Mouse (Mus musculus) heart, postnatal 10 days (tissue): Measurements from ENCODE around the gene Tpst1. TPM values are rescaled to one million over a fixed set of nuclear protein-coding genes. Genes with fewer than 3 reads are reported as not detected.

ENCODE experiments used
- DNase-seq, 2 experiments: peaks; one replicate each; pipeline ENCODE4 v3.0.0; 2021
- intact Hi-C: fragments of 180-260 bp; cut with DNase I; formaldehyde crosslinking; loops from one replicate; pipeline ENCODE4 v1.15.1; 2025
- total RNA-seq, 2 experiments: library from RNA; stranded (reverse); gene quantifications; 2 replicates each; pipeline ENCODE4 v1.2.3; 2021

Tpst1 gene
- total RNA-seq, 2 experiments from 2014 or later = 22.5 to 24.8 TPM

DNA sequence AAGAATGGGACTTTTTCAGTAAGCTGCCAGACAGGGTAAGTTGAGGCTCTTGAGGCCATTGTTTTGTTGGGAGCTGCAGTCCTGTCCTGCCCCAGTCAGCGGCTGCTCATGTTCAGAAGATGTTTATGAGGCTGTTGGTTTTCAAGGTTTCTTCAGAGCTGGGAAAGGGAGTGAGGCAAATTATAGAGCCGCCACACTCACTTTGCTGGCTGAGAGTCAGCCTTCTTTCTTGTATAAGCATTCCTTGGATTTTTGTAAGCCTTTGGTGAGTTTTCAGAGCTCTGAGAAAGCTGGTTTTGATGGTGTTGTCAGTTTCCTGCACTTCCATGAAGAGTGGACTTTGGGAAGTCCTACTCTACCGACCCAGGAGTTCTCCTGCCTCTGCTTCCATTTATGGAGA, 11.1 kb downstream of the Tpst1 start:
- DNase-seq = no peak
- intact Hi-C loops = loop anchor here (5.0 kb wide), 1 partner anchor 33 kb away; no protein-coding TSS in a partner anchor

DNA sequence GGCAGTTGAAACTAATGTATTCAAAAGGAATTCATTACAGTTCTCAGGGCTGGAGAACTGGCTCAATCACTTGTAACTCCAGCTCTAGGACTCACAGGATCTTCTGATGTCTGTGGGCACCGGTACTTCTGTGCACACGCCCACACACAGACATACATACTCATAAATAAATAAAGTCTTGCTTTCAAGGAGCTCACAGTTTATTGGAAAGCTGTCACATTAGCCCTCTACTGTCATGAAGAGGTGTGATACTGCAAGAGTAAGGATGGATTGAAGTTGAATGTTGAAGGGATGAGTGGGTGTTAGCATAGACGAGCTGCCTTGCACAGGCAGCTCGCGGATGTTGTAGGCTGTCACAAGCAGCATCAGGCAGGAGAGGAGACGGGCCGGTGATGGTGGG, 14.9 kb downstream of the Tpst1 start:
- no peak for DNase-seq
- intact Hi-C loops = no loop called here

DNA sequence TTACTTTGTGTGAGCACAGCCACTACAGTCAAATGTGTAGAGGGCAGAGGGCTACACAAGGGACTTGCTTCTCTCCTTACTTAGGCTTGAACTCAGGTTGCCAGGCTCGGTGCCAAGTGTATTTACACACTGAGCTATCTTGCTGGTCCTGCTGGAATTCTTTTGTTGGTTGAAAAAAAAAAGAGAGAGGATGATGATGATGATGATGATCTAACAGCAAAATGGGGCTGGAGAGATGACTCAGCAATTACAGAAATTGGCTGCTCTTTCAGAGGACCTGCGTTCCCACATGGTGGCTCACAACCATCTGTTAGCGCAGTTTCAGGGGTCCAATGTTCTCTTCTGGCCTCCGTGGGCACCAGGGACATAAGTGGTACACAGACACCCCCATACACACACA, 15.5 kb downstream of the Tpst1 start:
- intact Hi-C loops = no loop called here
- no peak for DNase-seq

DNA sequence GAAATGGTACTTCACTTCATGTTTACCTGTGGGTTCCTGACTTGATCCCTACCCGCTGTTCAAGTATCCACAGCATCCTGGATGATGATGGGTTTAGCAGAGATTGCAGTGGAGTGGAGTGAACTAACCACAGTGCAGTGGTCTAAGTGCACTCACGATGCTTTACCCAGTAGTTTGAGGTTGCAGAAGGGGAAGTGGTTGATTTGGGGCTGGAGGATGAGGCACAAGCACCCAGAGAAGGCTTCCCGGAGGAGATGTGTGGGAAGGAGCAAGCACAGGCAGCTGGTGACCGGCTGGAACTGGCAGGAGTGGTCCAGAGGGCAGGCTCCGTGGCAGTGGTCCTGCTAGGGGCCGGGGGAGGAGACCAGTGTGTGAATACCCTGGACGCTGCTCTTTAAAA, 16.1 kb downstream of the Tpst1 start:
- intact Hi-C loops = no loop called here
- DNase-seq = no peak

DNA sequence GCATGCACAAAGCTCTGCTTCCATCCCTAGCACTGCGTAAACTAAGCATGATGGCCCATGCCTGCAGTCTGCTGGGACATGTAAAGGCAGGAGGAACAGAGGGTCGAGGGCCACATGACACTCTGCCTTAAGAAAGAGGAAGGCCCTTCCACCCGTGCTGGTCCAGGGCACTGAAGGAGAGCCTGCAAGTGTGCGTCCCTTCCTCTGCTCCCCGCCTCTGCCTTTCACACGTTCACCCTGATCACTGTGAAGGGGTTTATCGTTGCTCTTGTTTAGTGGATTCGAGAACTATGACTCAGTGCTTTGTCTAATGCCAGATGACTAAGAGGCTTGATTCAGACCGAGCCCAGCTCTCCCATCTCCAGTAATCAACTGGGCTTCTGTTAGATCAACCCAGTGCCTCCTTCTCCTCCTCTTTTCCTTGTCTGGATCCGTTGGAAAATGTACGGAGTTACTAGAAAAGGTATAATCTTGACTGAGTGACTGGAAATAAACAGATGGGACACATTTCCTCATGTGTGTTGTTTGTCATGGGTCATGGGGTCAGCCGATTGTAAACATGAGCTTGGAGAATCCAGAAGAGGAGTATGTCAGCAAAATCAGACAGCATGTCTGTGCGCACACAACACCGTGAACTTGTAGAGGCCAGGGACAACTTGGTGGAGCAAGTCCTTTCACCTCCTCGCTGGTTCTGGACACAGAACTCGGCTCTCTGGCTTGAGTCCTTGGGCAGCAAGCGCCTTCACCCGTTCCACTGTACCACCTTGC, 16.7 kb downstream of the Tpst1 start:
- intact Hi-C loops = no loop called here
- peak; percentile 32 to 42 for DNase-seq

DNA sequence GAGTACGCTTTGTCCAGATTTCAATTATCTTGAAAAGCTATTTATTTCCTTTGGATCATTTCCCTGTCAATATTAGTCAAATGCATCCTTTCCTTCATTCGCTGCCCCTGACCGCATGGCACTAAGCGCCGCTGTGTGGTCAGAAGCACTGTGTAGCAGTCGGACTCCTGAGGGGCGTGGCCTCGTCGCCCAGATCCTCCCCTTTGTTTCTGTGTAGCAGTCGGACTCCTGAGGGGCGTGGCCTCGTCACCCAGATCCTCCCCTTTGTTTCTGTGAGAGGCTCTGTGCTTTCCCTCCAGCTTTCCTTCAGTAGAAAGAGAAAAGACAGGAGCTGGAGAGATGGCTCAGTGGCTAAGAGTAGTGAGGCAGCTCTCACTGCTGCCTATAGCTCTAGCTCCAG, 23.6 kb downstream of the Tpst1 start:
- intact Hi-C loops = no loop called here
- no peak for DNase-seq

DNA sequence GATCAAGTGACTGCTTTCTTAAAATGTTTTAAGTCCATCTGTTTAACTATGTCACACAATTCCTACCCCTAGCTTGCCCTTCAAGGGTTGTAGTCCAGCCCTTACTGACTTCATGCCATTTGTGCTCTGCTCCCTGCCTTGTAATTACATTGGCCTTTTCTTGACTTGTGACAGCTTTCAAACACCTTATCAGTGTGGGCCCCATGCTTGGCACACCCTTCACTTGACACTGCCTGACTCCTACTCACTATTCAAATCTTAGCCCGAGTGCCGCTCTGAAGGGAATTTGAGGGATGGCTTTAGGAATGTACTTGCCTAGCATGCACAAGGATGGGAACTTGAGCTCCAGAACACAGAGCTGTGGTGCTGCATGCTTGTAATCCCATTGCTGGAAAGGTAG, 24.7 kb downstream of the Tpst1 start:
- intact Hi-C loops = no loop called here
- no peak for DNase-seq

DNA sequence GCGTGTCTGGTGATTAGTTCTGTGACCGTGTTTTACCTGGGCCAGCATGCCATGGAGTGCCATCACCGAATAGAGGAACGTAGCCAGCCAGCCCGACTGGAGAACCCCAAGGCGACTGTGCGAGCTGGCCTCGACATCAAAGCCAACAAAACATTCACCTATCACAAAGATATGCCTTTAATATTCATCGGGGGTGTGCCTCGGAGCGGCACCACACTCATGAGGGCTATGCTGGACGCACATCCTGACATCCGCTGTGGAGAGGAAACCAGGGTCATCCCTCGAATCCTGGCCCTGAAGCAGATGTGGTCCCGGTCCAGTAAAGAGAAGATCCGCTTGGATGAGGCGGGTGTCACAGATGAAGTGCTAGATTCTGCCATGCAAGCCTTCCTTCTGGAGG, 28.6 kb downstream of the Tpst1 start:
- intact Hi-C loops = no loop called here
- no peak for DNase-seq

DNA sequence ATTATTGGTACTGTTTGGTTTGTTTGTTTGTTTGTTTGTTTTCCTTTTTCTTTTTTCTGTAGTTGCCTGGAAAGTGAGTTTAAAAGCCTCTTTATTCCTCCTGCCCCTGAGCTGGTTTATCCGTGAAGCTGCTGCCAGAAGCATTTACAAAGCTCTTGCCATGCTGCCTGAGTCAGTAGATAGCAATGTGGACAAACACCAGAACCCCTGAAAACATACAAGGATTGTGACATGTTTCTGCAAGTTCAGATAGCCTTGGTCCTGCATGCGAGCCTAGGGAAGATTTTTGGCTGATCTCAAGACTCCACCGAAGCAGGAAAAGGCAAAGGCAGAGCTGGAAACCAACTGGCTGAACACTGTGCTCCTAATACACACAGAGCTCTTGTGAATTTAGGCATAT, 36.2 kb downstream of the Tpst1 start:
- intact Hi-C loops = no loop called here
- no peak for DNase-seq

DNA sequence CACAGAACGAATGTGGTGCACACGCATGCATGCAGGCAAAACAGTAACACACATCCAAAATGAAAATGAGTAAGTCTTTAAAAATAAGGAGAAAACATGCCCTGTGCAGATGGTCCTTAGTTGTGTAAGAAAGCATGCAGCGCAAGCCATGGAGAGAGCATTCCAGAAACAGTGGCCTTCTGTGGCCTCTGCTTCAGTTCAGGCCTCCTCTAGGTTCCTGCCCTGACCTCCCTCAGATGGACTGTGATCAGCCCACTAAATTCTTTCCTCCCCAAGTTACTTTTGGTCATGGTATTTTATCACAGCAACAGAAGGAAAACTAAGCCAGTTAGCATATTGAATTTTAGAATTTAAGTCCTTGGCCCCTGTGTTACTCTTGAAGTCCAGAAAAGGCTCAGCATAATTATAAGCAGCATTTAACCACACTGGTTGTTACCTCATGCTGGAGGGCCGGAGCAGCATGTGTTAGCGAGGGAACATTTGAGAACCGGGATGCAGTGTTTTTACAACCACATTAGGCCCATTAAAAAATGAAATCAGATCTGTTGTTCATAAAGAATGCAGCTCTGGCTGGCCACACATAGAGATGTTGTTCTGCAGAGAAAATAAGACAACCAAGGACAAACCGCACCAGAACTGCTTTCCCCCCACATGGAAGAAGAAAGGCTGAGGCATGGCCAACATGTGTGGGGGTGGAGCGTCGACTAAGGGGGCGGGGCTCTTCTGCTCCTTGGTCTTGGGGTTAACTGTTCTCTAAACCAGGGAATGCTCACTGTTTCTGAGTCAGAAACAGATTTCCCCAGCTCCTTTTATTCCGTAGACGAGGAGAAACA, 37.7 kb downstream of the Tpst1 start:
- intact Hi-C loops = no loop called here
- no peak for DNase-seq

DNA sequence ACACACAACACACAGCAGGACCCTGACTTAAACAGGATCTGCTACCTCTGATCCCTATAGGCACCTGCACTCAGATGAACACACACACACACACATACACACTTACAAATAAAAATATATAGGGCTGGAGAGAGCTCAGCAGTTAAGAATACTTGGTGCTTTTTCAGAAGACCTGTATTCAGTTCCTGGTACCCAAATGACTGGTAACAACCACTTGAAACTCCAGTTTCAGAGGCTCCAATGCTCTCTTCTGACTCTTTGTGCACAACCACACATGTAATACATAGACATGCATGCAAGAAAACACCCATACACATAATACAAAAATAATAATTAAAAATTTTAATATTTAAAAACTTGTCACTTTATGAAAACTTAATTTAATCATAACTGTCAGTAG, 39.5 kb downstream of the Tpst1 start:
- intact Hi-C loops = no loop called here
- DNase-seq = no peak

DNA sequence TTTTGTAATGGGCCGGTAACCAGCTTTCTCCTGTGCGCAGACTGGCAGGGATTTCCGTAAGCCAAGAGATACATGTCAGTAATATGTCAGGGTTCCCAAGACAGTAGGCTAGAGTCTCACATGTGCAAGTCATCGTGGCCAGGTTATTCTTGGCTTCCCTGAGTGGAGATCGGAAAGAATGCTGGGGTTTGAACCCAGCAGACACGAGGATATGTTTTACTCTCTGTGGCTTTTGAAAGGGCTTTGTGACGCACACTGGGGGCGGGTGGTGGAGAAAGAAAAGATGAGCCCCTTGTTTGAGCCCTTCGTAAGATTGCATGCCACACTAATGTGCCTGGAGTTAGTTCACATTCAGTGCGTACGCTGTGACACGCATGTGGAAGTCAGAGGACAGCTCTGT, 43.0 kb downstream of the Tpst1 start:
- DNase-seq = no peak
- intact Hi-C loops = loop anchor here (5.0 kb wide), 1 partner anchor 34 kb away; no protein-coding TSS in a partner anchor

DNA sequence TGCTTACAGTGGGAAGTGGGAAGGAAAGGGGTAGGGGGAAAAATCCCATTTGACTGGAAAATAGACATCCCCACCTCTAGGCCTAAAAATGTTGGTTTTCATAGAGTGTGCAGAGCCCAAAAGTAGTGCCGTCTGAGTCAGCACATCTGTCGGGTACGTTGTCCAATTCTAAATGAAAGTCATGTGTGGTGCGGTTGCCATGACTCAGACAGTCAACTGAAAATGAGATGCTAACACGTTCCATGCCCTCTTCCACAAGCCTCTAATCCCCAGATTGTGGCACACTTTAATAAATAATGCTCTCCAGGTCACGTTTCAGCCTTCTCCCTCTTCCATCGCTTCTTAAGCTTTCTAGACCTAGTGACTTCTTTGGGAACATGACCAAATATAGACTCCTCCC, 43.7 kb downstream of the Tpst1 start:
- intact Hi-C loops = loop anchor here (5.0 kb wide), 1 partner anchor 35 kb away; no protein-coding TSS in a partner anchor

DNA sequence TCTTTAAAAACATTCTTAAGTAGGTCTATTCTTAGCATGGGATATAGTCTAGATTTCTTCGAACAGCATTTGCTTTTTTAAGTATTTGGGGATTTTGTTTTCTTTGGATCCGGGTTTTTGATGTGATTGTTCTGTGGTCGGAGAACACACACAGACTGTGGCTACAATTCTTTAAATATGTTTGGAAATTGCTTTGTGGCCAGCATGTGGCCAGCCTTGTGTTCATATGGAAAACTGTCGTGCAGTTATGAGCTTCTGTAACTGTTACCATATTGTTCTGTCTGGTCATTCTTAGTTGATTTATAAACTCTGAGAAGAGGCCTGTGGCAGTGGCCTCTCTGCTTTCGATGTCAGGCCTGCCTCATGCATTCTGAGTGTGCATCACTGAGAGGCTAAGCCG, 44.8 kb downstream of the Tpst1 start:
- intact Hi-C loops = loop anchor here (5.0 kb wide), 1 partner anchor 36 kb away; no protein-coding TSS in a partner anchor

More for the DNA sequence above, 43.7 kb downstream of the Tpst1 start:
- no peak for DNase-seq

DNA sequence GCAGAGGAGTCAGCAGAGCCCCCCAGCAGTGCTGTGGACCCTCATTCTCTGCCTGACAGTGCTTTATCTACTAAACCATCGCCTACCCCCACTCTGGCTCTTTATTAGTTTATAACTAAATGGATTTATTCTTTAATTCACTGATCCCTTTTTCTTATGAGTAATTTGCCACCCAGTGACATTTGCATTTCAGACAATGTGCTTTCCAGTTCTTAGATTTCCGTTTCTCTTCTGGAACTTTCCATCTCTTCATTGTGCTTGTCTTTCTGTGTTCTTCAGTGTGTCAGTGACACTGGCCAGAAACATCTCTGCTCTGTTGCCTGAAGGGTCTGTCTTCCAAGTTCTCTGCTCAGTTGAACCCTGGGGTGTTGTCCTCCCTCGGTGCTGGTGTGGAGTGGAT, 46.1 kb downstream of the Tpst1 start:
- DNase-seq = no peak
- intact Hi-C loops = loop anchor here (5.0 kb wide), 1 partner anchor 37 kb away; no protein-coding TSS in a partner anchor

More for the DNA sequence above, 44.8 kb downstream of the Tpst1 start:
- no peak for DNase-seq

DNA sequence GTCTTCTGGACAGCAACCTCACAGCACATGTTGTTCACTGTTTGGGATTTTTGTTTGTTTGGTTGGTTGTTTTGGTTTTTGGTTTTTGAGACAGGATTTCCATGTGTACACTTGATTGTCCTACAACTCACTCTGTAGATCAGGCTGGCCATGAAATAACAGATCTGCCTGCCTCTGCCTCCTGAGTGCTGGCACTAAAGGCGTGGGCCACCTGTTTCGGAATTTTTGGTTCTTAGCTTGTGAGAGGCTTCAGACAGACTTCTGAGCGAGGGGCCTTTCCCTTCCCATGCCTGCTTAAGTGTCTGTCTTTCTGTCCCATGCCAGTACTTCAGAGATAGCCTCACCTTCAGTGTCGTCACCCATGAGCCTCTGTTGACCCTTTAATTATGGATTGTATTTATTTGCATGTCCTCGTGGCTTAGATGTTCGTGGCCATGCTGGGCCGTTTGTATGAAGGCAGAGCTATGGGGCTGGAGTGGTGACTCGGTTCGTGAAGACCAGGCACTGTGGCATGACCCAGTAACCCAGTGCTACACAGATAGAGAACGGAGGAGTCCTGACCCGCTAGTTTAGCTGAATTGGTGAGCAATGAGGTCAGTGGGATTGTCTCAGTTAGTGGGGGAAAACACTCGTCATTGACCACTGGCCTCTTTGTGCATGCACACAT, 47.1 kb downstream of the Tpst1 start:
- no peak for DNase-seq
- intact Hi-C loops = no loop called here

DNA sequence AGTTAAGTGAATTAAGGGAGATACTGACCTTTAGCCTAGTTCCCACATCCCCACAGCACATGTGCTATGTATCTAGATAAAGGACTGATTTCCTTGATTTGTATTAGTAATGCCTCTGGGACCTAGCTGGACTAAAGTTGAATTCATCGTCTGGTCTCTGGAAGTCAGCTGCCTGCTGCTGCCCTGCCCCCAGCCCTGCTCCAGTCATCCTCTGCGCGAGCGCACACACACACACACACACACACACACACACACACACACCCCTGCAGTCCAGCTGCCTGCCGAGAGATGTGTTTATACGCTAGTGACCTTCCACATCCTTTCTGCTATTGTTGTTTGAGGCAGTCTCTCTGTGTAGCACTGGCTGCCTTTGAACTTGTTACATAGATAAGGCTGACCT, 47.8 kb downstream of the Tpst1 start:
- intact Hi-C loops = no loop called here
- peak; percentile 63 to 71 for DNase-seq

DNA sequence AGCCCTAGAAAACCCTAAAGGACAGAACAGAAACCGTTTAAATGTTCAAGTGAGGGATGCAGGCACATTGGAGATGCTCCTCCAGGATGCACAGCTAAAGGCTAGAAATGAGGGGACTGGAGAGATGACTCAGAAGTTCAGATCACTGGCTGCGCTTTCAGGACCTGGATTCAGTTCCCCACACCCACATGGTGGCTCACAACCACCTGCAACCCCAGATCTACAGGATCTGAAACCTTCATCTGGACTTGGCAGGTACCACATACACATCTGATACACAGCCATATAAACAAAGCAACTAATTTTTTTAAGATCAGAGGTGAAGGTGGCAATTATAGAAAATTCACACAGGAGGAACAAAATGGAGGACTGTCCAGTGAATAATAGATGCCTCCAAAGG, 49.2 kb downstream of the Tpst1 start:
- intact Hi-C loops = no loop called here
- no peak for DNase-seq

DNA sequence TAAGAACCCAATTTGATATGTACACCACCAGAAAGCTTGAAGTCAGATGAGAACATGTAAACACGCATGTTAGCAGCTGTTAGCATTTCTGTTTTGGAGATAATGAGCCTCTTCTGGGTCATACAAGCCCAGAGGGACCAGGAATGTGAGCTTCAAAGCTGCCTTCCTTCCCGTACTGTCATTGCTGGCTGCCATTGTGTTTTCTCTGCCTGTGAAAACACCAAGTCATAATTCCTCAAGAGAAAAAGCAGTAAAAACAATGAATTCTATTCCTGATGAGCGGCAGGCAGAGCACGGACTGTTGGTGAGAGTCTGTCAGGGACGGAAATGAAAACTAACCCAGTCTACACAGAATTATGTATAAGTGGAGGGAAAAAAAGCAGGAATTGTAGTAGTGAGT, 51.1 kb downstream of the Tpst1 start:
- peak; percentile 34 to 41 for DNase-seq
- intact Hi-C loops = no loop called here

DNA sequence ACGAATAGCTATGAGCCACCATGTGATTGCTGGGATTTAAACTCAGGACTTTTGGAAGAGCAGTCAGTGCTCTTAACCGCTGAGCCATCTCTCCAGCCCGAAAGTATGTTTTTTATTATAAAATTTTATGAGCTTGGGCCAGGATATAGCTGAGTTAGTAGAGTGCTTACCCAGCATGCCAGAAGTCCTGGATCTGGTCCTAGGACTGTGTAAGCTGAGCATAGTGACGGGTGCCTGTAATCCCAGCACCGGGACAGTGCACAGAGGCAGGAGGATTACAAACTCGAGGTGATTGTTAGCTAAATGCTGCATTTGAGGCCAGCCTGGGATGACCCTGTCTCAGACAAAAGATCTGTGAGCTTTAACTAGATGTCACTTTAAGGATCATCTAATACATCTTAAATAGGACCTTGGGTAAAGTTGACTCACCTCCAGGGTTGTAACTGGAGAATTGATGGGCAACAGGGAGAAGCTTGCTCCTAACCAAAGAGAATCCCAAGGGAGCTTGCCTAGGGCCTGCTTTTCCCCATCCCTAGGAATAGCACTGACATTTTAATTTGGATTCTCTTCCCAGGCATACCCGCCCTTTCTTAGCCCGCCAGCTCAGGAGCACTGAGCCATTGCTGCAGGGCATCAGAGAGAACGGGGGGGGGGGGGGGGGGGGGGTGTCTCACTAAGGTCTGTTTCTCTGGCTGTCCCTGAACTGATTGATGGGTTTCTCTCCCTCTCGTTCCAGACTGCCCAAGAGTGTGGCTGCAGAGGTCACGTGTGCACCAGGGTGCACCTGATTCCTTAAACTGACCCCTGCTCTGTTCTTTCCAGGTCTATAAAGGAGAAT, 55.8 kb downstream of the Tpst1 start:
- intact Hi-C loops = no loop called here
- DNase-seq = no peak

DNA sequence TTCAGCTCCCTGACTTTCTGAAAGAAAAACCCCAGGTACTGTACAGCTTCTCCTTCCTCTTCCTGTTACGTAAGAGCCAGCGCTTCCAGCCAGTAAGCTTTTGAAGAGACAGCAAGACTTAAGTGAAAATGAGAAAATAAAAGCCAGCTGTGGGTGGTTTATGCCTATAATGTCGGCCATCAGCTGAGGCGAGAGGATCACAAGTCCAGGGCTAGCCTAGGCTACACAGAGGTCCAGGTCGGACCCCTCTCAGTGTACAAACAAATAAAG, 56.3 kb downstream of the Tpst1 start:
- intact Hi-C loops = no loop called here
- DNase-seq = no peak
